Mouse (Mus musculus) heart, postnatal 0 days (tissue): ENCODE results near the gene Tex2. TPM values are rescaled to one million over a fixed set of nuclear protein-coding genes. Genes with fewer than 3 reads are reported as not detected.
"Not testable (repeated sequence)": the region's sequence is repeated elsewhere in the genome, so short reads cannot be mapped to it uniquely, and the experiment has no call there.

Experiments
- ATAC-seq: fragments of 200-750 bp; cut with Nextera tagmentation; 2 replicates; pipeline ENCODE4 v1.8.0; 2017; ENCODE audit warnings: low read depth, moderate number of reproducible peaks, moderate library complexity; ENCODE audit not compliant: insufficient read depth
- DNase-seq: peaks from one replicate; pipeline ENCODE4 v3.0.0-alpha.2; 2016; ENCODE audit warnings: low spot score
- H3K27ac ChIP-seq: fragments of 300-500 bp; sonication (generic); 2 replicates; pipeline ENCODE4 v1.5.1; 2014; ENCODE audit warnings: low read depth, mild to moderate bottlenecking
- H3K27me3 ChIP-seq: fragments of 300-500 bp; sonication (generic); 2 replicates; pipeline ENCODE4 v1.6.1; 2014; ENCODE audit warnings: low read length, mixed read lengths; ENCODE audit not compliant: control insufficient read depth, insufficient read depth
- H3K36me3 ChIP-seq: fragments of 300-500 bp; sonication (generic); replicated peaks from 2 replicates; pipeline ENCODE4 v1.6.1; 2014; ENCODE audit warnings: low read length, mixed read lengths; ENCODE audit not compliant: control insufficient read depth, insufficient read depth
- H3K4me1 ChIP-seq: fragments of 300-500 bp; sonication (generic); 2 replicates; pipeline ENCODE4 v1.6.1; 2014; ENCODE audit warnings: antibody characterized with exemption; ENCODE audit not compliant: control insufficient read depth, insufficient read depth
- H3K4me2 ChIP-seq: fragments of 300-500 bp; sonication (generic); 2 replicates; pipeline ENCODE4 v1.6.1; 2014; ENCODE audit warnings: low read depth, mild to moderate bottlenecking, low read length, moderate library complexity
- H3K4me3 ChIP-seq: fragments of 300-500 bp; sonication (generic); 2 replicates; pipeline ENCODE4 v1.5.1; 2014; ENCODE audit warnings: low read depth, low read length
- H3K9ac ChIP-seq: fragments of 300-500 bp; sonication (generic); replicated peaks from 2 replicates; pipeline ENCODE4 v1.6.1; 2014; ENCODE audit warnings: low read depth, low read length, mixed read lengths
- H3K9me3 ChIP-seq: fragments of 300-500 bp; sonication (generic); replicated peaks from 2 replicates; pipeline ENCODE4 v1.6.1; 2016; ENCODE audit warnings: low read length; ENCODE audit not compliant: control insufficient read depth
- CTCF ChIP-seq: IDR thresholded peaks from 2 replicates; pipeline ENCODE4 v1.5.1; 2016; ENCODE audit warnings: antibody characterized with exemption, control low read depth, low read depth
- EP300 ChIP-seq: IDR thresholded peaks from 2 replicates; pipeline ENCODE4 v1.6.1; 2016; ENCODE audit warnings: antibody characterized with exemption, low read depth
- WGBS: fragments of 180-500 bp; shearing (Covaris S2); extraction: QIAGEN DNeasy Blood & Tissue Kit; methylation state at CpG from one replicate; pipeline ENCODE4 v1.1.7; 2014; 5-methylcytosine and 5-hydroxymethylcytosine counted together
- polyA plus RNA-seq: library from polyadenylated mRNA; unstranded; fragments of >200 nt; fragmentation: Nextera tagmentation; extraction: Ambion mirVana; gene quantifications from 2 replicates; pipeline ENCODE4 v1.2.1, GENCODE M21; 2015
- total RNA-seq: library from RNA; depleted of rRNA; stranded (reverse); fragments of >200 nt; gene quantifications from 2 replicates; pipeline ENCODE4 v1.2.3, GENCODE M21; 2014; ENCODE audit warnings: low replicate concordance

Tex2 gene
- total and polyA plus RNA-seq, 2 experiments from 2014 or later = 14.0 to 37.4 TPM

GRCm38 (mm10) chr11:106587786-106588519, 25.3 kb downstream of the Tex2 start:
- Histone ChIP-seq H3K4me1 (0 out of 2 replicates have a peak, but pooled peaks cover 3% of the 10 kb centered on the region), H3K9ac (no peak overlapping the region), H3K9me3 (no peaks in the 10 kb centered on the region), H3K27ac (no peak overlapping the region), H3K36me3 (no peaks in the 10 kb centered on the region), H3K4me3 (no peak overlapping the region), H3K27me3 (no peaks in the 10 kb centered on the region), H3K4me2 (no peak overlapping the region)
- whole genome bisulfite sequencing = 76% methylated on average over 10 of the region's 10 CpGs
- no peak for TF ChIP-seq CTCF
- no peak for DNase-seq
- no peak for ATAC-seq

- Histone ChIP-seq H3K4me1 (peaks cover 2% of the 10 kb centered on the region; the same call in 1 of the 2 replicates), H3K9me3 (no peaks in the 10 kb centered on the region), H3K4me2 (no peak overlapping the region), H3K4me3 (no peak overlapping the region), H3K9ac (no peak overlapping the region), H3K27me3 (no peaks in the 10 kb centered on the region), H3K36me3 (no peaks in the 10 kb centered on the region), H3K27ac (no peak overlapping the region)
- no peak for TF ChIP-seq EP300
- no peak for TF ChIP-seq CTCF
- WGBS = 94% methylated on average over 1 of the region's 1 CpGs
- DNase-seq = no peak
- ATAC-seq = no peak
These were observed 29.4 kb downstream of the Tex2 start for GRCm38 (mm10) chr11:106583801-106584200.

GRCm38 (mm10) chr11:106581357-106581756, 31.9 kb downstream of the Tex2 start:
- H3K9me3 ChIP-seq = no peaks in the 10 kb centered on the region
- ATAC-seq (no peak), DNase-seq (no peak)
- no peak overlapping the region for H3K4me3 ChIP-seq
- WGBS = 93% methylated on average over 10 of the region's 10 CpGs
- no peak overlapping the region for H3K9ac ChIP-seq
- TF ChIP-seq EP300 (no peak), CTCF (no peak)
- H3K27me3 ChIP-seq = no peaks in the 10 kb centered on the region
- H3K36me3 ChIP-seq = no peaks in the 10 kb centered on the region
- no peak overlapping the region for H3K27ac ChIP-seq
- H3K4me2 ChIP-seq = no peak overlapping the region
- H3K4me1 ChIP-seq = peaks cover 7% of the 10 kb centered on the region; the same call in 1 of the 2 replicates

- Histone ChIP-seq H3K9ac (no peak overlapping the region), H3K36me3 (no peaks in the 10 kb centered on the region), H3K9me3 (no peaks in the 10 kb centered on the region), H3K4me2 (no peak overlapping the region), H3K4me1 (peaks cover 7% of the 10 kb centered on the region; the same call in 1 of the 2 replicates), H3K27me3 (no peaks in the 10 kb centered on the region), H3K27ac (peak overlapping the region; percentile 51), H3K4me3 (no peak overlapping the region)
- peak; percentile 19; the same call in 1 of the 2 replicates for ATAC-seq
- no peak for TF ChIP-seq EP300
- no peak for TF ChIP-seq CTCF
- DNase-seq = no peak
- 71% methylated on average over 8 of the region's 8 CpGs for WGBS
These were observed 32.8 kb downstream of the Tex2 start for GRCm38 (mm10) chr11:106580468-106580867.

GRCm38 (mm10) chr11:106579957-106580356, 33.3 kb downstream of the Tex2 start:
- H3K27ac ChIP-seq = peak overlapping the region; percentile 5
- no peaks in the 10 kb centered on the region for H3K9me3 ChIP-seq
- H3K9ac ChIP-seq = no peak overlapping the region
- peaks cover 7% of the 10 kb centered on the region; the same call in 1 of the 2 replicates for H3K4me1 ChIP-seq
- no peak for ATAC-seq
- 43% methylated on average over 5 of the region's 5 CpGs for WGBS
- TF ChIP-seq EP300 (no peak), CTCF (no peak)
- no peak overlapping the region for H3K4me3 ChIP-seq
- H3K36me3 ChIP-seq = no peaks in the 10 kb centered on the region
- H3K27me3 ChIP-seq = no peaks in the 10 kb centered on the region
- no peak overlapping the region for H3K4me2 ChIP-seq
- no peak for DNase-seq

GRCm38 (mm10) chr11:106579146-106579545, 34.1 kb downstream of the Tex2 start:
- H3K4me2 ChIP-seq = no peak overlapping the region
- H3K36me3 ChIP-seq = no peaks in the 10 kb centered on the region
- TF ChIP-seq EP300 (no peak), CTCF (no peak)
- 53% methylated on average over 2 of the region's 2 CpGs for WGBS
- peaks cover 11% of the 10 kb centered on the region; the same call in 1 of the 2 replicates for H3K4me1 ChIP-seq
- no peaks in the 10 kb centered on the region for H3K27me3 ChIP-seq
- no peak overlapping the region for H3K9ac ChIP-seq
- no peak overlapping the region for H3K4me3 ChIP-seq
- H3K27ac ChIP-seq = peak overlapping the region; percentile 51
- DNase-seq (no peak), ATAC-seq (peak; percentile 57)
- no peaks in the 10 kb centered on the region for H3K9me3 ChIP-seq

GRCm38 (mm10) chr11:106577624-106578355, 35.4 kb downstream of the Tex2 start:
- not testable (repeated sequence) for H3K4me2 ChIP-seq, H3K9ac ChIP-seq, DNase-seq, H3K9me3 ChIP-seq, H3K36me3 ChIP-seq, ATAC-seq, H3K27ac ChIP-seq, H3K4me3 ChIP-seq, H3K27me3 ChIP-seq
- H3K4me1 ChIP-seq = peaks cover 24% of the 10 kb centered on the region
- WGBS = 92% methylated on average over 10 of the region's 10 CpGs
